Mouse (Mus musculus): Measurements from ENCODE around the gene Lrriq4. TPM values are rescaled to one million over a fixed set of nuclear protein-coding genes. Genes with fewer than 3 reads are reported as not detected.

Gene Lrriq4
- polyA plus RNA-seq, 1 experiment from 2014 or later: not detected

GRCm38 (mm10) chr3:30602740-30603098 lies 41.6 kb upstream of the Lrriq4 start:
- Histone ChIP-seq H3K9ac (ENCODE audit: low read depth, low read length) (peak overlapping the region; percentile 84), H3K4me2 (replicated peaks; ENCODE audit: low read depth, low read length) (peak overlapping the region; percentile 55), H3K27me3 (ENCODE audit: control insufficient read depth, insufficient read depth, low read length) (peaks cover 3% of the 10 kb centered on the region; the same call in 1 of the 2 replicates), H3K4me3 (ENCODE audit: low read depth, low read length) (peak overlapping the region; percentile 89), H3K36me3 (ENCODE audit: control insufficient read depth, insufficient read depth, low read length) (peaks cover 3% of the 10 kb centered on the region; the same call in 1 of the 2 replicates), H3K9me3 (ENCODE audit: control insufficient read depth, low read length) (no peaks in the 10 kb centered on the region), H3K4me1 (replicated peaks; ENCODE audit: control insufficient read depth, insufficient read depth, low read length) (0 out of 2 replicates have a peak, but pooled peaks cover 2% of the 10 kb centered on the region), H3K27ac (ENCODE audit: low read depth, low read length) (peak overlapping the region; percentile 91)
- under 1% methylated on average over 27 of the region's 27 CpGs for WGBS
- ATAC-seq (ENCODE audit: low FRiP score) (peak; percentile 62; the same call in 1 of the 2 replicates), DNase-seq (ENCODE audit: low spot score) (no peak)

DNA sequence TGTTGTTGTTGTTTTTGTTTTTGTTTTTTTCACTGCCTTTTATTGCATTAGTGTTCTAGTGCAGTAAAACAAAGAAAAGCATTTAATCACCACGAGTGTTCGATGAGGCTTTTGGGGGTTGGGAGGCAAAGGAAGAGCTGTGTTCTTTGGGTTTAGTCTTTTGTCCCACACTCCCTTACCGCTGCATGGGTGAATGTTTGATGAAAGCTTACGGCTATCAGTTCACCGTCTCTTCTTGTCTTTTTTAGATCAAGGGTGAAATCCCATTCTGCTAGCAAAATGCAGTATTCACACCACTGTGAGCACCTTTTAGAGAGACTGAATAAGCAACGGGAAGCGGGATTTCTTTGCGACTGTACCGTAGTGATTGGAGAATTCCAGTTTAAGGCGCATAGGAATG lies 41.1 kb upstream of the Lrriq4 start:
- Histone ChIP-seq H3K9ac (ENCODE audit: low read depth, low read length) (peak overlapping the region; percentile 34; the same call in 1 of the 2 replicates), H3K4me2 (replicated peaks; ENCODE audit: low read depth, low read length) (peak overlapping the region; percentile 55), H3K4me3 (ENCODE audit: low read depth, low read length) (peak overlapping the region; percentile 89), H3K9me3 (ENCODE audit: control insufficient read depth, low read length) (no peaks in the 10 kb centered on the region), H3K27me3 (ENCODE audit: control insufficient read depth, insufficient read depth, low read length) (peaks cover 2% of the 10 kb centered on the region; the same call in 1 of the 2 replicates), H3K4me1 (replicated peaks; ENCODE audit: control insufficient read depth, insufficient read depth, low read length) (0 out of 2 replicates have a peak, but pooled peaks cover 2% of the 10 kb centered on the region), H3K27ac (ENCODE audit: low read depth, low read length) (peak overlapping the region; percentile 91), H3K36me3 (ENCODE audit: control insufficient read depth, insufficient read depth, low read length) (peaks cover 3% of the 10 kb centered on the region; the same call in 1 of the 2 replicates)
- WGBS: 35% methylated on average over 10 of the region's 10 CpGs
- ATAC-seq (ENCODE audit: low FRiP score): no peak
- DNase-seq (ENCODE audit: low spot score): no peak

DNA sequence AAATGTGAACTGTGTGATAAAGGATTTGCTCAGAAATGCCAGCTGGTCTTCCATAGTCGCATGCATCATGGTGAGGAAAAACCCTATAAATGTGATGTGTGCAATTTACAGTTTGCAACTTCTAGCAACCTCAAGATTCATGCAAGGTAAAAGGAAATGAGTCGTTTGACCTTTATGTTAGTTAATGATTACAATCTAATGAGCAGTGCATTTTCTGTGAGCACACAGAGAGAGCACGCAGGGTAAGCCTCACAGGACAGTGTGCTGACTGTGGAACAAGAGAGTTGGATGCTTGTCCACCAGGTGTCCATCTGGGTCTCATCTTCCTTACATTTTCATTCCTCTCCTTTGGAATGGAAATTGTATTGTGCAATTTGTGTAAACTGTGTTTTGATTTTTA lies 35.3 kb upstream of the Lrriq4 start:
- H3K4me2 ChIP-seq (replicated peaks; ENCODE audit: low read depth, low read length): no peak overlapping the region
- H3K9ac ChIP-seq (ENCODE audit: low read depth, low read length): no peak overlapping the region
- no peak overlapping the region for H3K27ac ChIP-seq (ENCODE audit: low read depth, low read length)
- H3K36me3 ChIP-seq (ENCODE audit: control insufficient read depth, insufficient read depth, low read length): peaks cover 6% of the 10 kb centered on the region
- WGBS: 89% methylated on average over 3 of the region's 3 CpGs
- H3K27me3 ChIP-seq (ENCODE audit: control insufficient read depth, insufficient read depth, low read length): no peaks in the 10 kb centered on the region
- DNase-seq (ENCODE audit: low spot score) (no peak), ATAC-seq (ENCODE audit: low FRiP score) (no peak)
- H3K4me3 ChIP-seq (ENCODE audit: low read depth, low read length): no peak overlapping the region
- H3K9me3 ChIP-seq (ENCODE audit: control insufficient read depth, low read length): no peaks in the 10 kb centered on the region
- no peaks in the 10 kb centered on the region for H3K4me1 ChIP-seq (replicated peaks; ENCODE audit: control insufficient read depth, insufficient read depth, low read length)

DNA sequence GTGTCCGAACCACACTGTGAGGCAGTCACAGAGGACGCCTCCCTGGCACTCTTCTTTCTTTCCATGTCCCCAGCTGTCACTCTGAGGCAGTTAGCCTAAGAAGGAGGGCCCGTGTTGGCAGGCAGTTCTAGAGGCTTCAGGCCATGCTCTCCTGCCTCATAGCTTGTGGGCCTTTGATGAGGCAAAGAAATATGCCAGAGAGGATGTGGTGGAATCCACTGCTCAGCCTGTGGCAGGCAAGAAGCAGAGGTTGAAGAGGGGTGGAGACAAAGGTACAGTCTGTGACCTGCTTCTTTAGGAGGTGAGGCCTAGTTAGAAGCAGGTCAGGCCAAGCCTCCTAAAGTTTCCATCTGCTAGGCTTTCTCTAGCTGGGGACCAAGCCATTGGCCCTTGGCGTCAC lies 33.4 kb upstream of the Lrriq4 start:
- H3K4me3 ChIP-seq (ENCODE audit: low read depth, low read length): no peak overlapping the region
- no peak overlapping the region for H3K4me2 ChIP-seq (replicated peaks; ENCODE audit: low read depth, low read length)
- no peak overlapping the region for H3K27ac ChIP-seq (ENCODE audit: low read depth, low read length)
- 91% methylated on average over 4 of the region's 4 CpGs for WGBS
- H3K36me3 ChIP-seq (ENCODE audit: control insufficient read depth, insufficient read depth, low read length): peaks cover 6% of the 10 kb centered on the region
- no peaks in the 10 kb centered on the region for H3K9me3 ChIP-seq (ENCODE audit: control insufficient read depth, low read length)
- ATAC-seq (ENCODE audit: low FRiP score) (no peak), DNase-seq (ENCODE audit: low spot score) (no peak)
- no peaks in the 10 kb centered on the region for H3K27me3 ChIP-seq (ENCODE audit: control insufficient read depth, insufficient read depth, low read length)
- H3K9ac ChIP-seq (ENCODE audit: low read depth, low read length): no peak overlapping the region
- no peaks in the 10 kb centered on the region for H3K4me1 ChIP-seq (replicated peaks; ENCODE audit: control insufficient read depth, insufficient read depth, low read length)

- ATAC-seq (ENCODE audit: low FRiP score) (no peak), DNase-seq (ENCODE audit: low spot score) (no peak)
- Histone ChIP-seq H3K4me3 (ENCODE audit: low read depth, low read length) (no peak overlapping the region), H3K9me3 (ENCODE audit: control insufficient read depth, low read length) (no peaks in the 10 kb centered on the region), H3K9ac (ENCODE audit: low read depth, low read length) (no peak overlapping the region), H3K27me3 (ENCODE audit: control insufficient read depth, insufficient read depth, low read length) (no peaks in the 10 kb centered on the region), H3K36me3 (ENCODE audit: control insufficient read depth, insufficient read depth, low read length) (peaks cover 3% of the 10 kb centered on the region; the same call in 1 of the 2 replicates), H3K27ac (ENCODE audit: low read depth, low read length) (no peak overlapping the region), H3K4me2 (replicated peaks; ENCODE audit: low read depth, low read length) (no peak overlapping the region), H3K4me1 (replicated peaks; ENCODE audit: control insufficient read depth, insufficient read depth, low read length) (no peaks in the 10 kb centered on the region)
- WGBS: 82% methylated on average over 8 of the region's 8 CpGs
Measured at GRCm38 (mm10) chr3:30620132-30620531, 24.2 kb upstream of the Lrriq4 start.

- no peak overlapping the region for H3K4me2 ChIP-seq (replicated peaks; ENCODE audit: low read depth, low read length)
- H3K9ac ChIP-seq (ENCODE audit: low read depth, low read length): no peak overlapping the region
- H3K27me3 ChIP-seq (ENCODE audit: control insufficient read depth, insufficient read depth, low read length): no peaks in the 10 kb centered on the region
- 65% methylated on average over 3 of the region's 3 CpGs for WGBS
- H3K4me3 ChIP-seq (ENCODE audit: low read depth, low read length): no peak overlapping the region
- H3K27ac ChIP-seq (ENCODE audit: low read depth, low read length): no peak overlapping the region
- no peak for DNase-seq (ENCODE audit: low spot score)
- H3K9me3 ChIP-seq (ENCODE audit: control insufficient read depth, low read length): no peaks in the 10 kb centered on the region
- no peaks in the 10 kb centered on the region for H3K4me1 ChIP-seq (replicated peaks; ENCODE audit: control insufficient read depth, insufficient read depth, low read length)
- H3K36me3 ChIP-seq (ENCODE audit: control insufficient read depth, insufficient read depth, low read length): no peaks in the 10 kb centered on the region
- no peak for ATAC-seq (ENCODE audit: low FRiP score)
Measured at GRCm38 (mm10) chr3:30633681-30634080, 10.6 kb upstream of the Lrriq4 start.

DNA sequence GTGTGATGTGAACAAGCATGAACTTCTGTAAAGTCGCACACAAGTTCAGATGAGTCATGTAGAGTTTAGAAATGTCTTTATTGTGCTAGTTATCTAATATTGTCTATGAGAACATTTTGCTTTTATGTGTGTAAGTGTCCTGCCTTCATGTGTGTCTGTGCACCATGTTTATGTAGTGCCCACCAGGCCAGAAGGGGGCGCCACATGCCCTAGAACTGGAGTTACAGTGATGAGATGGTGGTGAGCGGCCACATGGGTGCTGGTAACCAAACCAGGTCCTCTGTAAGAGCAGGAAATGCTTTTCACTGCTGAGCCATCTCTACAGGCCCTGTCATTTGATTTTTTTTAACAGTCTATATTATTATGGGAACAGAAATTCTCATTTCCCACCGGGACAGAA lies 8.7 kb upstream of the Lrriq4 start:
- no peak for DNase-seq (ENCODE audit: low spot score)

DNA sequence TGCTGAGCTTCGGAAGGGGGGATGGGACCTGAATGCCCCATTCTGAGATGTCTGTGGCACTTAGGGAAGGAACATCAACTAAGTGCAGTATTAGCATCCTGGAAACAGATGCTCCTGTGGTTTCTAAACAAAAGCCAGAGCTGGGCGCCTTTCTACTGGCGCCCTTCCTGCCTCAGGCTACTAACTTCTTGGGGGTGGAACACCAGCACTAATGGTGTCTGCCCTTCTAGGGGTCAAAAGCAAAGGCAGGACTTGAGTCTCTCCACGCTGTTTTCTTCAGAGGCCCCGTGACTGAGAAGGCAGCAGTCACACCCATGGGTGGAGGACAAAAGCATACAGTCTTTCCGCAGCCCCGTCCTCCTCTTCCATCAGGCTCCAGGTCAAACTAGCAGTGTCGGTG lies 2.5 kb downstream of the Lrriq4 start:
- ATAC-seq (ENCODE audit: low FRiP score): no peak
- Histone ChIP-seq H3K36me3 (ENCODE audit: control insufficient read depth, insufficient read depth, low read length) (no peaks in the 10 kb centered on the region), H3K27me3 (ENCODE audit: control insufficient read depth, insufficient read depth, low read length) (peaks cover 15% of the 10 kb centered on the region), H3K27ac (ENCODE audit: low read depth, low read length) (no peak overlapping the region), H3K9me3 (ENCODE audit: control insufficient read depth, low read length) (no peaks in the 10 kb centered on the region), H3K4me2 (replicated peaks; ENCODE audit: low read depth, low read length) (no peak overlapping the region), H3K4me3 (ENCODE audit: low read depth, low read length) (no peak overlapping the region), H3K9ac (ENCODE audit: low read depth, low read length) (no peak overlapping the region), H3K4me1 (replicated peaks; ENCODE audit: control insufficient read depth, insufficient read depth, low read length) (0 out of 2 replicates have a peak, but pooled peaks cover 8% of the 10 kb centered on the region)
- no peak for DNase-seq (ENCODE audit: low spot score)
- 53% methylated on average over 8 of the region's 8 CpGs for WGBS

More for the DNA sequence above, 8.7 kb upstream of the Lrriq4 start:
- Histone ChIP-seq H3K36me3 (ENCODE audit: control insufficient read depth, insufficient read depth, low read length) (no peaks in the 10 kb centered on the region), H3K27me3 (ENCODE audit: control insufficient read depth, insufficient read depth, low read length) (no peaks in the 10 kb centered on the region), H3K4me2 (replicated peaks; ENCODE audit: low read depth, low read length) (no peak overlapping the region), H3K4me1 (replicated peaks; ENCODE audit: control insufficient read depth, insufficient read depth, low read length) (no peaks in the 10 kb centered on the region), H3K9me3 (ENCODE audit: control insufficient read depth, low read length) (no peaks in the 10 kb centered on the region), H3K9ac (ENCODE audit: low read depth, low read length) (no peak overlapping the region), H3K27ac (ENCODE audit: low read depth, low read length) (no peak overlapping the region), H3K4me3 (ENCODE audit: low read depth, low read length) (no peak overlapping the region)
- WGBS: 87% methylated on average over 4 of the region's 4 CpGs
- no peak for ATAC-seq (ENCODE audit: low FRiP score)

DNA sequence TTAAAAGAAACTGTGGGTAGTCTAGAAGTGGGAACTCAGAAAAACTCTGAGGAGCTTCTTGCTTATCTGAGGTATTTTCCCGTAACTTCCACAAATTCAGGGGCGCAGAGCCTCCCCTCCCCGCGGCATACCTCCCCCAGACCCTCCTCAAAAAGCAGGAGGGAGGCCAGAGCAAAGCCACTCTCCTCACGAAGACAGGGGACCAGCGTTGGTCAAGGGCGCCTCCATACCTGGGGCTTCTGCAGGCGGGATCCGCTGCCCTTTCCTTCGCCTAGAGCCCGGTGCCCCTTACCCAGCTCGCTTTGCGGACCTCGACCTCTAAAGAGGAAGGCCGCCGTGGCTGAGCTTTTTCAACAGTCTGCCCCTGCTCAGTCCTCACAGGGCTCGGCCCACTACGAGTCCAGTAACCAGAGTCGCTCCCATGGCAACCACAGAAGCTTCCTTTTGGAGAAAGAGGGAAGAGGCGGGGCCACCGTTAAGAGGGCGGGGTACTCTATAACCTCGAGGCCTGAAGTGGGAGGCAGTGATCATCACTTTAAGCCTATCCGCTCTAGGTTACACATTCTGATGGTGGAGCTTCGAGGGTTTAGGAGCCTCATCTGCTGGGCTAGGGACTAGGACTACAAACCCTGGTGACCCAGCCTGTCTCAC lies 3.3 kb downstream of the Lrriq4 start, which contains the start of gene Lrrc34:
Gene Lrrc34, minus strand, starts transcription at position 430 of the 651 bp plus-strand sequence.
- no peaks in the 10 kb centered on the region for H3K36me3 ChIP-seq (ENCODE audit: control insufficient read depth, insufficient read depth, low read length)
- peaks cover 15% of the 10 kb centered on the region for H3K27me3 ChIP-seq (ENCODE audit: control insufficient read depth, insufficient read depth, low read length)
- under 1% methylated on average over 25 of the region's 25 CpGs for WGBS
- DNase-seq (ENCODE audit: low spot score) (peak; percentile 81), ATAC-seq (ENCODE audit: low FRiP score) (peak; percentile 87)
- peak within 1 kb of the TSS; percentile 63 for H3K4me2 ChIP-seq (replicated peaks; ENCODE audit: low read depth, low read length)
- H3K4me1 ChIP-seq (replicated peaks; ENCODE audit: control insufficient read depth, insufficient read depth, low read length): 0 out of 2 replicates have a peak, but pooled peaks cover 8% of the 10 kb centered on the region
- peak within 1 kb of the TSS; percentile 42; the same call in 1 of the 2 replicates for H3K9ac ChIP-seq (ENCODE audit: low read depth, low read length)
- H3K27ac ChIP-seq (ENCODE audit: low read depth, low read length): no peak within 1 kb of the TSS
- H3K9me3 ChIP-seq (ENCODE audit: control insufficient read depth, low read length): no peaks in the 10 kb centered on the region
- peak within 1 kb of the TSS; percentile 29 for H3K4me3 ChIP-seq (ENCODE audit: low read depth, low read length)
